ENCODE assay signal across 7 mouse cellular contexts in the genomic region with DNA sequence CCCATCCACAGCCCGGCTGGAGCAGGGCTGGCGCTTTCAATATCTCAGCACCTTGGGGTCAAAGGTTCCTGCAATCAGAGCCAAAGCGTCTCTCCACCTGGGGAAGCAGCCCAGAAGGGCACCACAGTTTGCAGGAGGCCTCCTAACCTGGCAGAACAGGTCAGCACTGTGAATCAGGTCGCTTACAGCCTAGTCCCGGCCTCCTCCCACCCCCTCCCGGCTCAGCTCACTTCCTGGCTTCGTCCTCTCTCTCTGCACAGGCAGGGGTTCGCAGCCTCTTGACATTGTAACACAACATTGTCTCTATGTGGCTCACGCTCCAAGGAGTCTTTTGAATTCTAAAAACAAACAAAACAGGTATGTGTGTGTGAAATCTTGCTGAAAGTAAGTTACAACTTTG. TPM values are rescaled to one million over a fixed set of nuclear protein-coding genes. Genes with fewer than 3 reads are reported as not detected.
A peak's percentile ranks its signal among the peaks of the same experiment; 100 is the strongest.
DNase-seq lines count a peak whose midpoint lies in the region; ATAC-seq and TF ChIP-seq lines count a peak whose summit lies in the region.

No protein-coding gene starts in this region.

- no peak for TF ChIP-seq POLR2A in cerebellum, adult 2 months (IDR thresholded peaks at IDR 0.05; ENCODE audit: borderline replicate concordance, insufficient read depth, low read length)

- H3K27ac ChIP-seq in forebrain, postnatal 0 days (ENCODE audit: low read depth, low read length): peak overlapping the region; percentile 64; the same call in 1 of the 2 replicates
- H3K27ac ChIP-seq in cerebellum, adult 2 months (ENCODE audit: insufficient read depth, low read length): no peak overlapping the region

- peaks cover 10% of the 10 kb centered on the region for H3K4me1 ChIP-seq in forebrain, postnatal 0 days (ENCODE audit: insufficient read depth)
- peaks cover 30% of the 10 kb centered on the region for H3K4me1 ChIP-seq in cerebellum, adult 2 months (ENCODE audit: control insufficient read depth, insufficient read depth, low read length)

- WGBS in forebrain, postnatal 0 days: 32% methylated on average over 9 of the region's 9 CpGs
- WGBS in cerebellum, adult 2 months: 48% methylated on average over 9 of the region's 9 CpGs

- no peak for ATAC-seq in forebrain, postnatal 0 days

- peak overlapping the region; percentile 3; the same call in 1 of the 2 replicates for H3K9ac ChIP-seq in forebrain, postnatal 0 days

- H3K4me2 ChIP-seq in forebrain, postnatal 0 days (ENCODE audit: low read depth): no peak overlapping the region

- no peaks in the 10 kb centered on the region for H3K9me3 ChIP-seq in forebrain, postnatal 0 days (ENCODE audit: low read length)

- H3K4me3 ChIP-seq in forebrain, postnatal 0 days (ENCODE audit: low read depth, low read length): no peak overlapping the region
- no peak overlapping the region for H3K4me3 ChIP-seq in cerebellum, adult 2 months (replicated peaks; ENCODE audit: insufficient read depth, low read depth, low read length)

- peak; percentile 79 for DNase-seq in testis, postnatal 14 days (ENCODE audit: low spot score)
- DNase-seq in testis, postnatal 10 days (ENCODE audit: low spot score): no peak
- DNase-seq in forebrain, postnatal 0 days: no peak
- DNase-seq in kidney, postnatal 36 days: peak; percentile 64
- peak; percentile 51 for DNase-seq in yolk sac, embryonic 10.5 days (ENCODE audit: low spot score)
- no peak for DNase-seq in cerebellum, adult 2 months
- no peak for DNase-seq in urinary bladder, postnatal 4 days (ENCODE audit: low spot score in 2 of 2)

- H3K27me3 ChIP-seq in forebrain, postnatal 0 days (ENCODE audit: insufficient read depth, low read length): no peaks in the 10 kb centered on the region
- no peaks in the 10 kb centered on the region for H3K27me3 ChIP-seq in cerebellum, adult 2 months (ENCODE audit: control insufficient read depth, insufficient read depth, low read length)

- TF ChIP-seq CTCF in forebrain, postnatal 0 days (IDR thresholded peaks at IDR 0.05; ENCODE audit: low read depth): no peak
- TF ChIP-seq CTCF in cerebellum, adult 2 months (IDR thresholded peaks at IDR 0.05; ENCODE audit: borderline replicate concordance, insufficient read depth, low read depth, low read length): no peak

- peaks cover 16% of the 10 kb centered on the region; the same call in 1 of the 2 replicates for H3K36me3 ChIP-seq in forebrain, postnatal 0 days (ENCODE audit: insufficient read depth)

RNA-seq across cellular contexts. Expression of gene Src, which starts 15.8 kb away (rescaled TPM):
- 96.0 and 124 TPM in 2 replicates for total RNA-seq in forebrain, postnatal 0 days (2014; rRNA removed)
- 22.8 and 29.1 TPM in 2 replicates for polyA plus RNA-seq in forebrain, postnatal 0 days (2015; fragmentation: Nextera tagmentation; extraction: Ambion mirVana)
- 47.0 and 48.3 TPM in 2 replicates for polyA plus RNA-seq in cerebellum, adult 2 months (2012; rRNA removed)

Comparison
In these comparisons a context has a peak if more than half of its experiments do, and no peak if none do; other contexts are left out.
1. DNase-seq: peak in testis, postnatal 14 days (single experiment), kidney, postnatal 36 days (2 of 2) and yolk sac, embryonic 10.5 days (single experiment); none in testis, postnatal 10 days (single experiment), forebrain, postnatal 0 days (single experiment), cerebellum, adult 2 months (0 of 2) and urinary bladder, postnatal 4 days (0 of 2).